In genomic region chr2:160153781-160154180, GRCm38 (mm10) we compare ENCODE assay signal across 26 mouse cellular contexts.
DNase-seq lines count a peak whose midpoint lies in the region; ATAC-seq and TF ChIP-seq lines count a peak whose summit lies in the region.
"Had no signal": no experiment of that assay in that cellular context is flagged by ENCODE, and none has a peak within 500 bp of the region (broad histone marks: within the 10 kb centered on the region; RNA-seq: fewer than 3 reads in every experiment).

No protein-coding gene starts in this region.

- peak; percentile 3 for DNase-seq in heart, adult 11 months
- DNase-seq in heart, postnatal 14 days: no peak
- peak; percentile 57 for DNase-seq in kidney, postnatal 0 days (ENCODE audit: low spot score)
- no peak for DNase-seq in kidney, postnatal 14 days
- peak; percentile 11 for DNase-seq in lung, postnatal 0 days (ENCODE audit: low spot score)
- no peak for DNase-seq in lung, postnatal 14 days
- DNase-seq in left cerebral cortex, postnatal 25 days (ENCODE audit: low spot score in 2 of 2): no peak
- DNase-seq: adrenal gland, postnatal 25 days; cerebellum, adult 11-12 months; cerebellum, adult 9-11 months; gastrocnemius, postnatal 10 days; kidney, adult 11 months; kidney, postnatal 25 days; layer of hippocampus, postnatal 36 days; right cerebral cortex, postnatal 4 days; thymus, postnatal 4 days had no signal

- H3K27me3 ChIP-seq in kidney, postnatal 0 days (ENCODE audit: insufficient read depth, low read length): no peaks in the 10 kb centered on the region
- H3K27me3 ChIP-seq in lung, postnatal 0 days (replicated peaks; ENCODE audit: insufficient read depth, low read length): no peaks in the 10 kb centered on the region
- H3K27me3 ChIP-seq: forebrain, embryonic 13.5 days; hindbrain, embryonic 12.5 days; midbrain, embryonic 13.5 days; neural tube, embryonic 13.5 days; Patski had no signal

- H3K4me2 ChIP-seq in kidney, postnatal 0 days (ENCODE audit: low read length): no peak overlapping the region
- H3K4me2 ChIP-seq in lung, postnatal 0 days (replicated peaks; ENCODE audit: low read depth, low read length): no peak overlapping the region
- H3K4me2 ChIP-seq: forebrain, embryonic 13.5 days; hindbrain, embryonic 12.5 days; liver, embryonic 11.5 days; midbrain, embryonic 13.5 days; neural tube, embryonic 13.5 days had no signal

- ATAC-seq in kidney, postnatal 0 days (replicated peaks; ENCODE audit: low FRiP score, low read depth): no peak
- ATAC-seq in lung, postnatal 0 days: no peak
- ATAC-seq: forebrain, embryonic 13.5 days; hindbrain, postnatal 0 days; midbrain, embryonic 13.5 days; Patski had no signal

- 35% methylated on average over 6 of the region's 6 CpGs for WGBS in kidney, postnatal 0 days
- WGBS in lung, postnatal 0 days: 46% methylated on average over 6 of the region's 6 CpGs

- no peak for TF ChIP-seq CTCF in kidney, postnatal 0 days (IDR thresholded peaks at IDR 0.05; ENCODE audit: low read depth)
- TF ChIP-seq CTCF in lung, postnatal 0 days (IDR thresholded peaks at IDR 0.05): no peak

- intact Hi-C loops in heart, postnatal 14 days (cut with DNase I): no loop called here
- intact Hi-C loops in left cerebral cortex, postnatal 25 days (cut with DNase I): no loop called here

- H3K36me3 ChIP-seq in kidney, postnatal 0 days (ENCODE audit: insufficient read depth, low read length): no peaks in the 10 kb centered on the region
- H3K36me3 ChIP-seq in lung, postnatal 0 days (ENCODE audit: insufficient read depth, low read length): no peaks in the 10 kb centered on the region
- H3K36me3 ChIP-seq: G1E; hindbrain, embryonic 12.5 days; midbrain, embryonic 13.5 days; neural tube, embryonic 13.5 days had no signal

- H3K9ac ChIP-seq in kidney, postnatal 0 days (ENCODE audit: low read depth, low read length): no peak overlapping the region
- H3K9ac ChIP-seq in lung, postnatal 0 days (replicated peaks; ENCODE audit: low read depth): no peak overlapping the region
- H3K9ac ChIP-seq: forebrain, embryonic 13.5 days; hindbrain, embryonic 12.5 days; midbrain, embryonic 13.5 days; neural tube, embryonic 13.5 days had no signal

- TF ChIP-seq EP300 in lung, postnatal 0 days (IDR thresholded peaks at IDR 0.05): no peak

- H3K4me3 ChIP-seq in kidney, postnatal 0 days (replicated peaks; ENCODE audit: low read depth, low read length): no peak overlapping the region
- no peak overlapping the region for H3K4me3 ChIP-seq in lung, postnatal 0 days (ENCODE audit: low read depth, low read length)
- H3K4me3 ChIP-seq: forebrain, embryonic 13.5 days; hindbrain, embryonic 12.5 days; midbrain, embryonic 13.5 days; neural tube, embryonic 13.5 days had no signal

- H3K27ac ChIP-seq in kidney, postnatal 0 days: no peak overlapping the region
- H3K27ac ChIP-seq in lung, postnatal 0 days (ENCODE audit: low read length): no peak overlapping the region
- H3K27ac ChIP-seq: forebrain, embryonic 13.5 days; hindbrain, embryonic 12.5 days; hindbrain, postnatal 0 days; macrophage; midbrain, embryonic 13.5 days; neural tube, embryonic 13.5 days; stomach, postnatal 0 days had no signal

- no peaks in the 10 kb centered on the region for H3K4me1 ChIP-seq in kidney, postnatal 0 days (replicated peaks; ENCODE audit: insufficient read depth, low read length)
- H3K4me1 ChIP-seq in lung, postnatal 0 days (ENCODE audit: insufficient read depth, low read depth, low read length): no peaks in the 10 kb centered on the region

- no peaks in the 10 kb centered on the region for H3K9me3 ChIP-seq in kidney, postnatal 0 days (replicated peaks; ENCODE audit: low read length)
- H3K9me3 ChIP-seq in lung, postnatal 0 days (ENCODE audit: low read length): no peaks in the 10 kb centered on the region
- H3K9me3 ChIP-seq: forebrain, embryonic 13.5 days; hindbrain, embryonic 12.5 days; midbrain, embryonic 13.5 days; neural tube, embryonic 13.5 days had no signal

Comparison
In these comparisons a context has a peak if more than half of its experiments do, and no peak if none do; other contexts are left out.
1. DNase-seq: peak in heart, adult 11 months (single experiment), kidney, postnatal 0 days (single experiment) and lung, postnatal 0 days (single experiment); none in heart, postnatal 14 days (0 of 2), kidney, postnatal 14 days (single experiment), lung, postnatal 14 days (single experiment) and left cerebral cortex, postnatal 25 days (0 of 2).